Mouse (Mus musculus): Measurements from ENCODE around the gene Pald1.

Gene Pald1

DNA sequence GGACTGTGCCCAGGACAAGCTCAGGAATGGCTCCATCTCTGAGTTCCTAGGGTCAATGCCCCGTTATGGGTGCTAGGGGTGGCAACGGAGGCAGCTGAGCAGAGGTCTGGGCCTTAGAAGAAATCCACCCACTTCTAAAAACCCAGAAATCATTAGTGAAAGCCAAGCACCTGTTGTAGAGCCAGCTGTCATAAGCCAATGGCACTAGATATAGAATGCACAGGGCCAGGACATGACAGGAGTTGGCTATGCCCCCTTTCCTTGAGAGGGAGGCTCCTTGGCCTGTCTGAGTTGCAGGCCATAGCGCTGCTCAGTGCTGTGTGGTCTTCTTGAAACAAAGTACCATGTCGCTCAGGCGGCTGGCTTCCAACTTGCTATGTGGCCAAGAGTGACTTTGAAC is 17.1 kb upstream of the Pald1 start:
- no peak for DNase-seq

DNA sequence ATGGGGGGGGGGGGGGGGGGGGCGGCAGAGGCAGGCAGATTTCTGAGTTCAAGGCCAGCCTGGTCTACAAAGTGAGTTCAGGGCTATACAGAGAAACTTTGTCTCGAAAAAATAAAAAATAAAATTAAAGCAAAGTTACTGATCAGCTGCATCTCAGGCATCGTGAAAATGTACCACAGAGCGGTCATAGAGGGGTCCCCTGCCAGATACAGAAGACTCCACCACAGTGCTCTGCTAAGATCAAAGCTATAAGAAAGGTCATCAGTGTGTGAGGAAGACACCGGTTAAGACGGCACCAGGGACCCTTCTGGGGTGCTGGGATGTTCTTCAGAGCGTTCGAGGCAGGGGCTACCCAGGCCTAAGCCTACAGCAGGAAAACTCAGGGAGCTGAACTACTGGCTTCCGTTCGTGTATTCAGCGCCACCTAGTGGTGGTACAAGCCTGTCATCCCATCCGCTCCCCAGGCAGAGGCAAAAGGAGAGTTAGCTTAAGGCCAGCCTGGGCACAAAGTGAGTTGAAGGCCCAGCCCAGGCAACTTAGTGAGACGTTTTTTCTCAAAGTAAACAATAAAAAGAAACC is 15.9 kb upstream of the Pald1 start:
- DNase-seq, result peak in 1 of 2 experiments; percentile 13

DNA sequence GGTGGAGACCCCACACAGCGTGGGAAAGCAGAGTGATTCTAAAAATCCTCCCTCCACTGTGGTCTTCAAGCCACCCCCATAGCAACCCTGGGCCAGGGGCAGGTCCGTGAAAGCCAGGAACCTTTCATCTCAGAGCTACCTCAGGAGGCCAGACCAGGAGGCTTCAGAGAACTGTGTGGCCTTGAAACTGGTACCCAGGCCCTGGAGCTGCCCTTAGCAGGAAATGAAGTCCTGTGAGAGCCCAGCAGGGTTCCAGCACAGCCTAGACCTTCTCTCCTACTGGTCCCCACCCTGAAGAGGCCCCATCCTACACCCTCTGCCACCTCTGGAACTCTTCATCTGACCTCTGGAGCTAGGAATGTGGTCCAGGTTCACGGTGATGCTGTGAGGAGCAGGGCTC is 14.8 kb upstream of the Pald1 start:
- no peak for DNase-seq

DNA sequence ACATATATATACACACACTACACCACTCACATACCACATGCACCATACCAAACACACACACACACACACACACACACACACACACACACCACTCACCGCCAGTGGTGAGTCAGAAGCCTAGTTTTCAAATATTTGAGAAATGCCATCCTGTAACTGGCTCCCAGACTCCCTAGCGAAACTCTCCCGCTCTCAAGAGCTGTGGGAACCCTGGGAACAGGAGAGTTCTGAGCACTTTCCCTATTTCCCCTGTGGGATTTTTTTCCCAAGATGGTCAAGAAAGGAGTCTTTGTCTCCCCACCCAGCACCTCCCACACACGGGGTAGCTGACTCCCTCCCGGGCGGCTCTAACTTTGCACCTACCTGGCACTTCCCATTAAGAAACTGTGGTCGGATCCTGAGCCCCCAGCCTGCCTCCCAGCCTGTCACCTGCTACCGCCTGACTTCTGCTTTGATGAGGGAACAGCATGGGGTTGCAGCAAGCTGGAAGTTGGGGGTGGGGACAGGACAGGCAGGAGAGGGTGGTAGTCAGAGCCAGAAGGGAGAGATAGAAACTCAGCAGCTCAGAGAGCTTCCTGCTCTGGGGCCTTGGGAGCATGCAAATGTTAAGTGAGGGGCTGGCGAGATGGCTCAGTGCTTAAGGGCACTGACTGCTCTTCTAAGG is 11.3 kb upstream of the Pald1 start:
- no peak for DNase-seq

DNA sequence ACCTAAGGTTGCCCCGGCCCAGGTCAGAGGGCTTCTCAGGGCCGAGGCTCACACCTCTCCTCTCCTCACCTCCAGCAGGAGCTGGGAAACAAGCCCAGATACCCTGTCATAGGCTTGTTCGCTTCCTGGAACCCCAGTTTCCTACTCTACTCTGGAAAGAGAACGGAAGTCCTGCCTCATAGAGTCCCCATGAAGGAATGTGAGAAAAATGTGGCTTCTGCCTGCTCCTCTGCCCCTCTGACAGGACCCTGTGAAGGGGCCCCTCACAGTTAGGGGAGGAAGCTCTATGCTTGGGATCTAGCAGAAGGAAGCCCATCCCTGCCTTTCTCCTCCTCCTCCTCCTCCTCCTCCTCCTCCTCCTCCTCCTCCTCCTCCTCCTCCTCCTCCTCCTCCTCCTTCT is 9.3 kb upstream of the Pald1 start:
- no peak for DNase-seq

- no peak for DNase-seq
These were observed 6.8 kb upstream of the Pald1 start for GRCm38 (mm10) chr10:61390148-61390547.

DNA sequence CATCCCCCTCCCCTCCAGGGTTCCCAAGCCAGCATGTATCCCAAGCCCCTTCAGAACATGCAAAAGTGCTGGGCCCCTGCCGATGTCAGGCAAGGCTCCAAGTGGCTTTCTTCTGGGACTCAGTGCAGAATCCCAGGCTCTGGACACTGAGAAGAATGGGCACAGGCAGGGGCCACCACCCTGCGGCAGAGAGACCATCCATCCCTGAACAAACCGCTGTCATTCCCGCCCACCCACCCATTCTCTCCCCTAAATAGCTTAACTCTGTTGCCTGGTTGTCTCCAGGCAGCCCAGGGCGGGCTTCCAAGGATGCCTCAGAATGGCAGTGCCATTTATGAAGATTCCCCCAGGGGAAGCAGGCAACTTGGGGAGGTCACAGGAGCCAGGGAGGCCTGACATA is 5.7 kb upstream of the Pald1 start:
- DNase-seq, result no peak

- no peak for DNase-seq
These were observed 3.0 kb upstream of the Pald1 start for GRCm38 (mm10) chr10:61386284-61386683.

GRCm38 (mm10) chr10:61385174-61385573 is 1.8 kb upstream of the Pald1 start:
- no peak for DNase-seq

DNA sequence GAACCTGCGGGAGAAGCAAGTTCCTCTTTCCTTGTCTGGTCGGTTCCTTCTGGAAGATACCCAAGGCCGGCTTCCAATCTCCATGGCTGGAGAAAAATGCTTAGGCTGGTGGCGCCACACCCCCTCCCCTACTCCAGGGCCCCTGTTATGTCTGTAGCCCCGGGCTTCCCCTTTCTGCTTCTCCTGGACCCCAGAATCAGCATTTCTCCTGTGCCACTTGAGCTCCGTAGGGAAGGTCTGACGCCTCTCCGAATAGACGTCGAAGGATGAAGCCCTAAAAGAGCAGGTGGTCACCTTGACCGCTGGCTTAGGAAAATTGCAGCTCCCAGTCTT is 351 bp upstream of the Pald1 start:
- no peak for DNase-seq

GRCm38 (mm10) chr10:61382281-61382731 is 1.0 kb downstream of the Pald1 start:
- DNase-seq, result no peak

GRCm38 (mm10) chr10:61381823-61382222 is 1.5 kb downstream of the Pald1 start:
- DNase-seq, result no peak

- no peak for DNase-seq
These were observed 3.1 kb downstream of the Pald1 start for GRCm38 (mm10) chr10:61380186-61380585.

DNA sequence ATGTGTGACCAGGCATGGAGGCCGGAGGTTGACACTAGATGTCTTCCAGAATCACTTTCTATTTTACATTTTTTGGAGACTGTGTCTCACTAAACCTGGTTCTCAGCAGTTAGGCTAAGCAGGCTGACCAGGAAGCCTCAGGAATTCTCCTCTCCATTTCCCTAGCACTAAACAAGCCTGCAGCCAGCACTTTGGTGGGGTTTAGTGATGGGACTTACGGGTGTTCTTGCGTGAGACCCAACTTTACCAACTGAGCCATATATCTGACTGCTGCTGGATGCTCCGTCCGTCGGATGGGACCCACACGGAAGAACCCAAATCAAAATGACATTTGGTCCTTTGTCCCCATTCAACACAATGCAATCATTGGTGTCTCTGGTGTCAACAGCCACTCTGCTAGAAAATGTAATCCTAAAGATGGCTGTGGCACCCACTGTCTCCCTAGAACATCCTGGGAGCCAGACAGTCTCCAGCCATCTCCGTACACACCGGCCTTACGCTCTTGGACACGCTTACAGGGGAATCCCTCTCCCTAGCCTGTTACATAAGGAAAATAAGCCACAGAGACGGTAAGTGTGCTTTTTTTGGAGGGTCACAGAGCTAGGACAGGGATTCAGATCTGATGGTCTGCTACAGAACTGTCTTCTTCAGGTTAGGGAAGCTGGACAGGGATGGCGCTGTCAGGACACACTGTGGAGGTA is 3.8 kb downstream of the Pald1 start:
- DNase-seq, result no peak

DNA sequence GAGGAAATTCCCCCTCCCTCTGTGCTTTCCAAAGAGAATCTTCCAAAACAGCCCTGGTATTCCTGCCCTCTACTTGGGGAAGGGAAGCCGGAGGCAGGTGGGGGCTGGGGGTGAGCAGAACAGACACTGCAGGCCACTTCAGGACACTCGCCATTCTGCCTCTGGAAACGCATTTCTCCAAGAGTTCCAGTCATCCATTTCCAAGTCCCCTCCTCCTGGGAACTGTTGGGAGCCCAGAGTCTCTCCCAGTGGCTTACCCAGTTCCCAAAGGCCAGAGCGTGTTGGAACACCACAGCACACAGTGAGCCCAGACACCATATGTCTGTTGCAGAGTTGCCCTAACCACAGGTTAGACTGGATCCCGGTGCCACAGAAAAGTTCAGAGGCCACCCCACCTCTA is 4.6 kb downstream of the Pald1 start:
- no peak for DNase-seq

- no peak for DNase-seq
These were observed 5.3 kb downstream of the Pald1 start for GRCm38 (mm10) chr10:61378050-61378449.

DNA sequence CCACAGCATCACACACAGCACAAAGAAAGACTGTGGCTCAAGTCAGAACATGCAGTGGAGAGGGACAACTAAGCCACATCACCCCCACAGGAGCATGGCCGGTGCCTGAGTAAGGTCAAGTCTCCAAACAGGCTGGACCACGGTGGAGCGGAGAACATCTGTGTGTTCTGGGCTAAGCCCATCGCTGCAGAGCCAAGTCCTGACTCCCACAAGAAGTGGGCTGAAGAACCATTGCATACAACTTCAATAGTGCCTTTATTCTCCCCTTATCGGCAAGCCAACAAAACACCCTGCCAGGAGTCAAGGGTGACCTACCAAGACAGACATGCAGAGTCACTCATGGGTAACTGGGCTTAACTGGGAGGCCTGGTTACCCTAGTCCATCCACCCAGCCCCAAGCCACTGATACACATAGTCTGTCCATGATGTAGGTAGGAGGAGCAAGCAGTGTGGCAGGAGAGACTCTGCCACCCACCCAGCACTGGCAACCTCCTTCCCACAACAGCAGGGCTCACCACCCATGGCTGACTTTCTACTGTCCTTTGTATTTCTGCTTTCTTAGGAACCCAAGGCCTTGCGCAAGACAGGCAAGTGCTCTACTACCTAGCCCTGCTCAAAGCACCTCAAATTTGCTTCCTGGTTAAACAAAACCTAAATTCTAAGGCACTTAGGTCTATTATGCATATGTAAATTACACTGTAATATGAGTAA is 8.4 kb downstream of the Pald1 start:
- DNase-seq, result no peak

- DNase-seq, result no peak
These were observed 9.3 kb downstream of the Pald1 start for GRCm38 (mm10) chr10:61374076-61374475.

DNA sequence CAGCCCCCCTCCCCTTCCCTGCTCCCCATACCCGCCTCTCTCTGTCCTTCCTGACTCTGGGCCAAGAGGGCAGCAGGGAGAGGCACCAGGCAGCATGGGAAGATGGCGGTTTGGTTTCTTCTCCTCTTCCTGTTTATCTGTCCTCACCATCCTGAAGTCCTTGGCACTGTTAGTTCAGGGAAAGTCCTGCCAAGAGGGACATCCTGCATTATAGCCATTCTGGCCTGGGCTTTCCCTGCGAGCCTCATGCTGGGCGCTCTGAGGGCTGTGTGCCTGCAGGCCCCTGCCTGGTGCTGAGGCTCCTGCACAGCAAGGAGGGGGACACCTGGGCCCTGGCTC is 10.8 kb downstream of the Pald1 start:
- no peak for DNase-seq

DNA sequence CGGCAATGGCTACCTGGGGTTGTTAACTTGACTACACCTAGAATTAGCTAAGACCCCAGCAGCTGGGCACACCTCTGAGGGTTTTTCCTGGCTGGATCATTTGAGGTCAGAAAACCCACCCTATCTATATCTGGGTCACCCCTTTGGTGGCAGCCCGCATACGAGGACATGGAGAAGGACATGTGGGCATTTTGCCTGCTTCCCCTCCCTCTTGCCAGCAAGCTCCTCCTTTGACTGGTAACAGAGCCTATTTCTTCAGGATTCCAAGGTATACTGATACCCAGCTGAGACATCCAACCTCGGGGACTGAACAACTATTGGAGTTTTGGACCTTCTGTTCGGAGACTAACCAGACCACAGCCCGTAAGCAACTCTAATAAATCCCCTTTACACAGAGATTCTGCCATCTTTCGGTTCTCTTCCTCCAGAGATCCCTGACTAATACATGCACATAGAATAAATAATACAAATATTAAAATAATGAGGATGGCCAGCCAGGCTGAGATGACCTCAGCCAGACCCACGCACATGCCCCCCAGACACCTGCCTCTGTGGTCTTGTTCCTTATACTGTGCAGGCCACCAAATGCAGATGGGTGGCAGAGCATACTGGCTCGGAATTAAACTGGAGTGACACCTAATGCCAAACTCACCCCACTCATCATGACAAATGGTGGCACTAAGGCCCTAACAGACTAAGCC is 11.3 kb downstream of the Pald1 start:
- no peak for DNase-seq

DNA sequence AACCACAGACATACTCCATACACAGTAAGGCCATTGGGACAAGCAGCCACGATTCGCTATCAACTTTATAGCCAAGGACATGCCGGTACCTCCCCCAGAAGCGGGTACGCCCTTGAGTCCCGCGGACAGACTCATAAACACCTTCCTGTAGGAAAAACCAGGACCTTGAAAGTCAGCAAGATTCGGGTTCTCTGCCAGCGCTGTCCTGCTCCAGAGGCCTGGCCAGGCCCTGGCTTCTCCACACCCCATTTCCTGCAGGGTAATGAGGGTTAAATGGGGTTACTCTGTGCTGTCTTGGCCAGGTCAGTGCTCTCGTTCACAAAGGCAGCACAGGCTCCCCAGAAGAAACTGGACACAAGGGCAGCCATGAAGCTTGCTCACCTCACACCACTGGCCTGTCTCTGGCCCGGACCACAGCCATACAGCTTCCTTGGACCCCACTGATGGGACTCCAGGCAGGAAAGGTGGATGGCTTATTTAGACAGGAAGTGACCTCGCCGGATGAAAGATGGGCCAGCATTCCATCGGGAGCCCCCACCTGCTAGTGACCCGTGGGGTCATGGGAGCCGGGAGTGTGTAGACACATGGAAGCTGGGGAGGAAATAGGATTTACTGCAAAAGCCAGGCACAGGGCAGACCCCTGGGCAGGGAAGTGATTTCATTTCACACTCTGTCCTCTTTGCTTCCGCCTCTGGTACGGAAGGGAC is 12.9 kb downstream of the Pald1 start:
- DNase-seq, result no peak

DNA sequence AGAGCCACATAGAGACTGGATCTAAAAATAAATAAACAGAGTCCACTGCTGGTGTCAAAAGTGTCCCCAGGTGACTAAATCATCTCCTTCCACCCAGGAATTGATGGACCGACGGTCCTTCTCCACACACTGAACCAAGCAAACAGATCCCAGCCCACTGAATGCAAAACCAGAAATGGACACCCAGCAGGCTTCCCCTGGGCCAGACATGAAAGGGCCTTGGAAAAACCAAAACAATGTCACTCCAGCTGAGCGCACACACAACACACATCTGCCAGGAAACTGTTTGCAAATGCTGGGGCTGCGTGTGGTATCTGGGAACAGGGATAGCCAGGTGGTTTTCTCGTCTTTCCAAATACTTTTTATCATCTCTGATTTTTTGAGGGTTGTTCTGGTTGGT is 13.6 kb downstream of the Pald1 start:
- no peak for DNase-seq

- no peak for DNase-seq
These were observed 17.4 kb downstream of the Pald1 start for GRCm38 (mm10) chr10:61365902-61366301.
